Mouse (Mus musculus) neural tube, embryonic 11.5 days (tissue): ENCODE data around the gene Eno3. TPM values are rescaled to one million over a fixed set of nuclear protein-coding genes. Genes with fewer than 3 reads are reported as not detected.

Experiments
- ATAC-seq: fragments of 200-750 bp; cut with Nextera tagmentation; 2 replicates; pipeline ENCODE4 v1.8.0; 2017; ENCODE audit warnings: moderate number of reproducible peaks, mild to moderate bottlenecking, moderate TSS enrichment, moderate library complexity; ENCODE audit not compliant: insufficient read depth, low FRiP score, low TSS enrichment
- DNase-seq: peaks from one replicate; pipeline ENCODE4 v3.0.0-alpha.2; 2015; ENCODE audit warnings: low spot score
- H3K27ac ChIP-seq: fragments of 300-500 bp; sonication (generic); 2 replicates; pipeline ENCODE4 v1.5.1; 2014; ENCODE audit warnings: low read depth, mild to moderate bottlenecking, low read length
- H3K27me3 ChIP-seq: fragments of 300-500 bp; sonication (generic); 2 replicates; pipeline ENCODE4 v1.6.1; 2014; ENCODE audit warnings: mild to moderate bottlenecking, low read length, mixed read lengths; ENCODE audit not compliant: control insufficient read depth, insufficient read depth
- H3K36me3 ChIP-seq: fragments of 300-500 bp; sonication (generic); 2 replicates; pipeline ENCODE4 v1.6.1; 2014; ENCODE audit warnings: mild to moderate bottlenecking, low read length, moderate library complexity, mixed read lengths; ENCODE audit not compliant: control insufficient read depth, insufficient read depth
- H3K4me1 ChIP-seq: fragments of 300-500 bp; sonication (generic); 2 replicates; pipeline ENCODE4 v1.6.1; 2014; ENCODE audit warnings: low read length, mixed read lengths; ENCODE audit not compliant: control insufficient read depth, insufficient read depth
- H3K4me2 ChIP-seq: fragments of 300-500 bp; sonication (generic); 2 replicates; pipeline ENCODE4 v1.6.1; 2014; ENCODE audit warnings: low read depth, mild to moderate bottlenecking, moderate library complexity
- H3K4me3 ChIP-seq: fragments of 300-500 bp; sonication (generic); 2 replicates; pipeline ENCODE4 v1.5.1; 2014; ENCODE audit warnings: low read depth, low read length
- H3K9ac ChIP-seq: fragments of 300-500 bp; sonication (generic); 2 replicates; pipeline ENCODE4 v1.6.1; 2014; ENCODE audit warnings: mild to moderate bottlenecking, low read length
- H3K9me3 ChIP-seq: fragments of 300-500 bp; sonication (generic); 2 replicates; pipeline ENCODE4 v1.6.1; 2016; ENCODE audit warnings: low read length; ENCODE audit not compliant: control insufficient read depth
- WGBS: fragments of 180-500 bp; shearing (Covaris S2); extraction: QIAGEN DNeasy Blood & Tissue Kit; methylation state at CpG from one replicate; pipeline ENCODE4 v1.1.7; 2014; 5-methylcytosine and 5-hydroxymethylcytosine counted together
- polyA plus RNA-seq: library from polyadenylated mRNA; unstranded; fragments of >200 nt; fragmentation: Nextera tagmentation; extraction: Ambion mirVana; gene quantifications from 2 replicates; pipeline ENCODE4 v1.2.1, GENCODE M21; 2014

The Eno3 gene
- 39.3 and 48.9 TPM in 2 replicates for polyA plus RNA-seq

- Histone ChIP-seq H3K4me1 (peaks cover 19% of the 10 kb centered on the region), H3K27ac (peak within 1 kb of the TSS; percentile 97), H3K4me3 (peak within 1 kb of the TSS; percentile 100), H3K9me3 (no peaks in the 10 kb centered on the region), H3K36me3 (peaks cover 3% of the 10 kb centered on the region; the same call in 1 of the 2 replicates), H3K27me3 (no peaks in the 10 kb centered on the region), H3K9ac (peak within 1 kb of the TSS; percentile 98), H3K4me2 (peak within 1 kb of the TSS; percentile 86)
- 3% methylated on average over 3 of the region's 3 CpGs for WGBS
- DNase-seq, result no peak
- ATAC-seq, result no peak
Observed at GRCm38 (mm10) chr11:70656964-70657363, at the start of gene Eno3. Eno3 (plus strand) TSS chr11:70657202.

DNA sequence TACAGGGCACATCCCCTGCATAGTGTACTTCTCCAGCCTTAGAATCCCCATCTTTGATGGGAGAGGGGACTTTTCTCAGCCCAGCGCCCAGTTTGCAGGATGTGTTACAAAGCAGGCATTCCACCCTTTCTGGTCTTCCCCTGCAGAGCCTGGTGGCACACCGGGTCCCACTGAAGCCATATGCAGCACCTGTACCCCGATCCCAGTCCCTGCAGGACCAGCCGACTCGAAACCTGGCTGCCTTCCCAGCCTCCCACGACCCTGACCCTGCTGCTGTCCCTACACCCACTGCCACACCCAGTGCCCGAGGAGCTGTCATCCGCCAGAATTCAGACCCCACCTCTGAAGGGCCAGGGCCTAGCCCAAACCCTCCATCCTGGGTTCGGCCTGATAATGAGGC is 49.4 kb upstream of the Eno3 start:
- Histone ChIP-seq H3K27me3 (no peaks in the 10 kb centered on the region), H3K27ac (no peak overlapping the region), H3K9ac (no peak overlapping the region), H3K9me3 (no peaks in the 10 kb centered on the region), H3K4me2 (no peak overlapping the region), H3K36me3 (peaks cover 23% of the 10 kb centered on the region), H3K4me1 (no peaks in the 10 kb centered on the region), H3K4me3 (no peak overlapping the region)
- WGBS, result 89% methylated on average over 9 of the region's 9 CpGs
- DNase-seq (no peak), ATAC-seq (no peak)

DNA sequence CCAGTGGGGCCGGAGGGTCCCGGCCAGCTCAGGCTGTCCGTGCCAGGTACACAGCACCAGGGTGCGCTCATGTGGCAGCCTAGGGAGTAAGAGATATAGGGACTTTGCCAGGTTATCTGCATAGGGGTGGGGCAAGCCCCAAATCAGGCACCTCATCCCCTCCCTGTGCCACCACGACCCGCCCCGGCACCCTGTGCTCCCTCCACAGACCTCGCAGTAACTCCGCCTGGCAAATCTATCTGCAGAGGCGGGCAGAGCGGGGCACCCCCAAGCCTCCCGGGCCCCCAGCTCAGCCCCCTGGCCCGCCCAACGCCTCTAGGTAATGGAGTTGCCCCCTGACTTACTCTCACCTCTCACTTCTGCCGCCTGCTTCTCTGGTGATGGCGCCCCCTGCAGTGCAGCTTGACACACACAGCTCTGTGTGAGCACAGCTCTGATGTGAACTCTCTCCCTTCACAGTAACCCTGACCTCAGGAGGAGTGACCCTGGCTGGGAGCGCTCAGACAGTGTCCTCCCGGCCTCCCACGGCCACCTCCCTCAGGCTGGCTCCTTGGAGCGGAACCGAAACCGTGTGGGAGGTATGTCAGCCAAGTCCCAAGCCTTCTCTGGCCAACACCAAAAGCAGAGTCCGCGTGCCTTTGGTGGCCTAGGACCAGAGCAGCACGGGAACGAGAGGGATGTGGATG is 48.5 kb upstream of the Eno3 start:
- no peak for ATAC-seq
- Histone ChIP-seq H3K9ac (no peak overlapping the region), H3K4me2 (no peak overlapping the region), H3K36me3 (peaks cover 22% of the 10 kb centered on the region), H3K4me3 (no peak overlapping the region), H3K27ac (no peak overlapping the region), H3K27me3 (no peaks in the 10 kb centered on the region), H3K4me1 (no peaks in the 10 kb centered on the region), H3K9me3 (no peaks in the 10 kb centered on the region)
- WGBS, result 90% methylated on average over 26 of the region's 26 CpGs
- no peak for DNase-seq

DNA sequence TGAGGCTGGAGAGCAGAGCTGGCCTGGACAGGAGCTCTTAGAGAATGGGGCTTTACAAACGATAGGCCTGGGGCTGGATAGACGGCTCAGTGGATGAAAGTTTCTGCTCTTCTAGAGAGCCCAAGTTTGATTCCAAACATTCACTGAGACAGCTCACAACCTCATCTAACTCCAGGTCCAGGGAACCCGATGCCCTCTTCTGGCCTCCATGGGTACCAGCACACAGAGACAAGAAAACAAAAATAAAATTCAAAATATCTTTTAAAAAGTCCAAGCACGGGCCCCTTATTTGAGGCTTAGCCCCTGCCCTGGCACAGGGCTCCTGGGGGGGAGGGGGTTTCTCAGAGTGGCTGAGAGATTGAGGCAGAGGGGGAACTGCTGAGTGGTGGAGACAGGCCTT is 46.2 kb upstream of the Eno3 start:
- Histone ChIP-seq H3K4me1 (peaks cover 4% of the 10 kb centered on the region; the same call in 1 of the 2 replicates), H3K9ac (no peak overlapping the region), H3K36me3 (peaks cover 20% of the 10 kb centered on the region), H3K9me3 (no peaks in the 10 kb centered on the region), H3K4me3 (no peak overlapping the region), H3K4me2 (no peak overlapping the region), H3K27ac (no peak overlapping the region), H3K27me3 (no peaks in the 10 kb centered on the region)
- DNase-seq (no peak), ATAC-seq (no peak)
- WGBS, result 88% methylated on average over 4 of the region's 4 CpGs

DNA sequence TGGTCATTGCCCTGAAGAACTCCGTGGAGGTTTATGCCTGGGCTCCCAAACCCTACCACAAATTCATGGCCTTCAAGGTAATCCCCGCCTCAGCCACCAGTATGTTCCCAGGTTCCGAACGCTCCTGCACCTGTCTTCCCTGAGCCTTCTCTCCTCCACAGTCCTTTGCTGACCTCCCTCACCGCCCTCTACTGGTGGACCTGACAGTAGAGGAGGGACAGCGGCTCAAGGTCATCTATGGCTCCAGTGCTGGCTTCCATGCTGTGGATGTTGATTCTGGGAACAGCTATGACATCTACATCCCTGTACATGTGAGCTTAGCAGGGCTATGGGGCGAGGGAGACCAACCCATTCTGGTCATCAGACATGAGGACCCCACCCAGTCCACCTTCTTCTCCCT is 44.5 kb upstream of the Eno3 start:
- Histone ChIP-seq H3K36me3 (peaks cover 16% of the 10 kb centered on the region), H3K27ac (no peak overlapping the region), H3K9me3 (no peaks in the 10 kb centered on the region), H3K4me1 (peaks cover 4% of the 10 kb centered on the region; the same call in 1 of the 2 replicates), H3K27me3 (no peaks in the 10 kb centered on the region), H3K9ac (no peak overlapping the region), H3K4me3 (no peak overlapping the region), H3K4me2 (no peak overlapping the region)
- no peak for ATAC-seq
- DNase-seq, result no peak
- WGBS, result 79% methylated on average over 7 of the region's 7 CpGs

DNA sequence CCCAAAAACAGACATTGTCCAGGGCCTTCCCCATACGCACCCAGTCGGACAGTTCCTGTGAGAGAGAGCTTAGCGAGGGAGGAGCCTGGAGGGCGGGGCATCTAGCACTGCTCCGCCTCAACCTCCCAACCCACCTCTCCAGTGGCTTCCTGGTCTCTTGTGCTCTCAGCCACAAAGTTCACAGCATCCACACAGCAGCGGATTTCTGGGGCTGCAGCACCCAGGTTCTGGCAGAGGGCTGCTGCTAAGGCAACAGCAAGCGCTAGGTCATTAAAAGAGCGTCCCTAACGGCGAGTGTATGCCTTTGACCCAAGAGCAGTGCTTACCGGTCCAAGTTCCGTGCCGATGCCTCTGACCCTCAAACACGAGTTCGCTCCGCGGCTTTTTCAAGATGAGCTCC is 41.9 kb upstream of the Eno3 start:
- ATAC-seq (no peak), DNase-seq (peak; percentile 56)
- Histone ChIP-seq H3K4me2 (peak overlapping the region; percentile 40), H3K4me3 (peak overlapping the region; percentile 20), H3K9me3 (no peaks in the 10 kb centered on the region), H3K4me1 (peaks cover 4% of the 10 kb centered on the region; the same call in 1 of the 2 replicates), H3K36me3 (peaks cover 5% of the 10 kb centered on the region), H3K9ac (peak overlapping the region; percentile 31; the same call in 1 of the 2 replicates), H3K27ac (no peak overlapping the region), H3K27me3 (no peaks in the 10 kb centered on the region)
- 3% methylated on average over 17 of the region's 17 CpGs for WGBS

DNA sequence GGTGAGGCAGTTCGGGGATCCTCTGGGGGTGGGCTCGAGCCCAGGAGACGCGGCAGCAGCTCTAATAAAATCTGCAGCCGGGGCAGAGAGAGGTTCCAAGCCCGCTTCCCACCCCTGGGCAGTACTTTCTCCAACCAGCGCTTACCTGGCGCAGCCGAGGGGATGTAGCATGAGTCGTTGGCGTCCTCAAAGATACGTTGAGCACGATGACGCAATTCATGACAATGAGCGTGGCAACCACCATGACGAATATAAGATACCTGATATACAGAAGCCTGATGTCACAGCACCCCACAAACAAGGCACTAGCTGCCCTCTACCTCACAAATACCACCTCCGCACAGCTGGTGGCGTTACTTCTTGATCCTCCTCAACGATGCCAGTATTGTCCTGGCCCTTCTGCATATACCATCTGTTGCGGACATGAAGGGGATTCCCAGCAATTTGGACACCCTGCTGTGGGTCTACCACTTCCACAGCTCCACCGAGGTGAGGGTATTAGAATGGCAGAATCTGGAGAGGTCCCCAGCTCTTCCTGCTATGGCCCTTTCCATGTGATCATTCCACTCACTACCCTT is 41.4 kb upstream of the Eno3 start, which contains the start of gene 4930544D05Rik:
4930544D05Rik (plus strand) TSS at position 333 of the 578 bp plus-strand sequence.
- no peaks in the 10 kb centered on the region for H3K9me3 ChIP-seq
- H3K4me2 ChIP-seq, result peak within 1 kb of the TSS; percentile 40

DNA sequence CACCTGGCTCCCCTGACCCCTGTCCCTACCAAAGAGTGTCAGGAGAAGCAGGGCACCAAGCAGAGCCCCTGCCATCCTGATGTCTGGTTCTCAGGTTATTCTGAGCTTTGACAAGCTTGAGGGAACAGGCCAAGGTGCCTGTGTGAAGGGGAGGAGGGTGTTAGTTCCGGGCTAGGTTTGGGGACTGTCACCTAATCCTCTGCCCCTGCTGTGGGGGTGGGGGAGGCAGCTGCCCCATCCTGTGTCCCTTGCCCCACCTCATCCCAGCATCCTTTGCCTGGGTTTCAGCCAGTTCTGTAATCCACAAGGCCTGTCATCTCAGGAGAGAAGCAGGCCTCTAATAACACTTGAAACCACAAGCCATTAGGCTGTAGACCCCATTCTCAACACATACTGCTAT is 37.9 kb upstream of the Eno3 start, which contains the start of gene Chrne:
Chrne (minus strand) TSS at position 116 of the 400 bp plus-strand sequence.
- Histone ChIP-seq H3K4me3 (no peak within 1 kb of the TSS), H3K9me3 (no peaks in the 10 kb centered on the region), H3K36me3 (no peaks in the 10 kb centered on the region), H3K9ac (no peak within 1 kb of the TSS), H3K27me3 (no peaks in the 10 kb centered on the region), H3K27ac (no peak within 1 kb of the TSS), H3K4me2 (no peak within 1 kb of the TSS), H3K4me1 (peaks cover 4% of the 10 kb centered on the region; the same call in 1 of the 2 replicates)
- 50% methylated on average over 1 of the region's 1 CpGs for WGBS
- ATAC-seq, result no peak
- DNase-seq, result no peak

More for the DNA sequence above, 41.4 kb upstream of the Eno3 start, which contains the start of gene 4930544D05Rik:
- ATAC-seq, result no peak
- no peak for DNase-seq
- Histone ChIP-seq H3K27ac (no peak within 1 kb of the TSS), H3K36me3 (peaks cover 3% of the 10 kb centered on the region), H3K4me3 (peak within 1 kb of the TSS; percentile 20), H3K27me3 (no peaks in the 10 kb centered on the region), H3K9ac (peak within 1 kb of the TSS; percentile 31; the same call in 1 of the 2 replicates), H3K4me1 (peaks cover 4% of the 10 kb centered on the region; the same call in 1 of the 2 replicates)
- WGBS, result 15% methylated on average over 21 of the region's 21 CpGs
